Mouse (Mus musculus) cerebellum, adult 2 months (tissue): ENCODE measurements around the gene Surf2. TPM values are rescaled to one million over a fixed set of nuclear protein-coding genes. Genes with fewer than 3 reads are reported as not detected.

Source experiments
- DNase-seq, 2 experiments: peaks; one replicate each; pipeline ENCODE4 v3.0.0; 2021
- H3K27ac ChIP-seq: fragments of 200-500 bp; 2 replicates; pipeline ENCODE4 v1.5.1; 2012; ENCODE audit warnings: low read length, control low read depth, inconsistent platforms; ENCODE audit not compliant: insufficient read depth
- H3K27me3 ChIP-seq: fragments of 200-500 bp; 2 replicates; pipeline ENCODE4 v1.6.1; 2012; ENCODE audit warnings: inconsistent platforms, mild to moderate bottlenecking, low read length, moderate library complexity; ENCODE audit not compliant: control insufficient read depth, insufficient read depth
- H3K4me1 ChIP-seq: fragments of 200-500 bp; 2 replicates; pipeline ENCODE4 v1.6.1; 2011; ENCODE audit warnings: low read length; ENCODE audit not compliant: control insufficient read depth, insufficient read depth
- H3K4me3 ChIP-seq: fragments of 200-500 bp; replicated peaks from 2 replicates; pipeline ENCODE3; 2011; ENCODE audit warnings: mild to moderate bottlenecking, low read depth, low read length, control low read depth; ENCODE audit not compliant: insufficient read depth
- CTCF ChIP-seq: fragments of 200-500 bp; IDR thresholded peaks from 2 replicates; pipeline ENCODE4 v1.5.1; 2011; ENCODE audit warnings: low read depth, mild to moderate bottlenecking, control low read depth, low read length, moderate library complexity, borderline replicate concordance; ENCODE audit not compliant: insufficient read depth
- POLR2A ChIP-seq: fragments of 200-500 bp; IDR thresholded peaks from 2 replicates; pipeline ENCODE4 v1.6.1; 2011; ENCODE audit warnings: low read length, control low read depth, borderline replicate concordance; ENCODE audit not compliant: insufficient read depth
- WGBS: fragments of 180-500 bp; shearing (Covaris S2); methylation state at CpG from one replicate; pipeline ENCODE4 v1.1.7; 2018; 5-methylcytosine and 5-hydroxymethylcytosine counted together
- polyA plus RNA-seq: library from polyadenylated mRNA; depleted of rRNA; stranded (reverse); fragments of >200 nt; gene quantifications from 2 replicates; pipeline ENCODE4 v1.2.3, GENCODE M21; 2012

Surf2 gene
- polyA plus RNA-seq, 1 experiment: 60.9 TPM

DNA sequence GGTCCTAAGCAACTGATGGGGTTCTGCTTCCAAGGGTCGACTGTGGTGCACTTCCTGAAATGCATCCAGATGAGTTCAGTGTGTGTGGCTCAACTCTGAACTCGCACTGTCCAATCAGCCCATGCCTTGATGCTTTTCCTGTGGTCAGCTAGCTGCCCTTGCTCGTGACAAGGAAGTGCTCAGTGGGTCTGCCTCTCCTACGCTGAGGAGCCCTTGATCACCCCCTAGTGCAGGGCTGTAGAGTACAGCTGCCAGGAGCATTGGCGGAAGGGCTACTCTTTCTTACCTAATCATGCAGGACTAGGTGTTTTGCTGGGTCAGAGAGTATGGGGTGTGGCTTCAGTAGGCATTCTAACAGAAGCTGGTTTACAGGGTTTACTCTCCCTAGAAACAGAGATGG is 25.4 kb downstream of the Surf2 start:
- TF ChIP-seq POLR2A: no peak
- TF ChIP-seq CTCF: no peak
- no peaks in the 10 kb centered on the region for H3K4me1 ChIP-seq
- WGBS: 44% methylated on average over 5 of the region's 5 CpGs
- H3K27me3 ChIP-seq: no peaks in the 10 kb centered on the region
- DNase-seq: no peak
- H3K4me3 ChIP-seq: no peak overlapping the region
- H3K27ac ChIP-seq: no peak overlapping the region

DNA sequence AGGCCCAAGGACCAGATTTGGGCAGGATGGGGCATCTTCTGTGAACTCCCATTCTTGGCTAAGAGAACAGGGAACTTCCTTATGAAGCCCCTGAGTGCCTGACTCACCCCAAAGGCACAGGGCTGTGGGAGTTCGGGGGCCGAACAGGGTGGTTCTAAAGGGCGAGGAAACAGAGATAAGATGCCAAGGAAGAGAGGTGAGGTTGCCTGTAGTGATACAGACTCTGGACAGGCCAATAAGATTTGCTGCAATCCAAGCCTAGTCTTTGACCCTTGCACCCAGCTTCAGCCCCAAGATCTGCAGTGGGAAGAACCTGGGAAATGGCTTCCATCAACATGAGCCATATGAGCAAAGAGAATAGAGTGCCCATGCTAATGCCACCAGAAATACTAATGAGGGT is 27.1 kb downstream of the Surf2 start:
- Histone ChIP-seq H3K27me3 (no peaks in the 10 kb centered on the region), H3K27ac (no peak overlapping the region), H3K4me1 (no peaks in the 10 kb centered on the region), H3K4me3 (no peak overlapping the region)
- WGBS: 75% methylated on average over 3 of the region's 3 CpGs
- DNase-seq: no peak
- TF ChIP-seq CTCF (no peak), POLR2A (no peak)

DNA sequence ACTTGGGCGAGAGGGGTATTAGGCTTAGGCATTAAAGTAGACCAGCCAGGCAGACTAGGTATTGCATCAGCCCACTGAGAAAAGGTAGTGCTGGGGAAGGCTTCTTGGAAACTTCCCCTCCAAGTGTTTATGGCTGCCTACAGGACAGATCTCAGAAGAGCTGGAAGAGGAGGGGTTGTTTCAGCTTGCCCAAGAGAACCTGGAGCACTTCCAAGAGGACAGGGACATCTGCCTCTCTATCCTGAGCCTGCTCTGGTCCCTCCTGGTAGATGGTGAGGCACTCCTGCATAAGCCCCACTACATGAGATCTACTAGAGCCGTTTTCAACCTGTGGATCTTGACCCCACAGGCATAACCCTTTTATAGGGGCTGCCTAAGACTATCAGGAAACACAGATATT is 34.2 kb downstream of the Surf2 start:
- peak in 1 of 2 experiments; percentile 57 for DNase-seq
- H3K4me3 ChIP-seq: no peak overlapping the region
- no peak overlapping the region for H3K27ac ChIP-seq
- WGBS: 55% methylated on average over 2 of the region's 2 CpGs
- no peaks in the 10 kb centered on the region for H3K27me3 ChIP-seq
- H3K4me1 ChIP-seq: peaks cover 18% of the 10 kb centered on the region
- TF ChIP-seq POLR2A (no peak), CTCF (no peak)

DNA sequence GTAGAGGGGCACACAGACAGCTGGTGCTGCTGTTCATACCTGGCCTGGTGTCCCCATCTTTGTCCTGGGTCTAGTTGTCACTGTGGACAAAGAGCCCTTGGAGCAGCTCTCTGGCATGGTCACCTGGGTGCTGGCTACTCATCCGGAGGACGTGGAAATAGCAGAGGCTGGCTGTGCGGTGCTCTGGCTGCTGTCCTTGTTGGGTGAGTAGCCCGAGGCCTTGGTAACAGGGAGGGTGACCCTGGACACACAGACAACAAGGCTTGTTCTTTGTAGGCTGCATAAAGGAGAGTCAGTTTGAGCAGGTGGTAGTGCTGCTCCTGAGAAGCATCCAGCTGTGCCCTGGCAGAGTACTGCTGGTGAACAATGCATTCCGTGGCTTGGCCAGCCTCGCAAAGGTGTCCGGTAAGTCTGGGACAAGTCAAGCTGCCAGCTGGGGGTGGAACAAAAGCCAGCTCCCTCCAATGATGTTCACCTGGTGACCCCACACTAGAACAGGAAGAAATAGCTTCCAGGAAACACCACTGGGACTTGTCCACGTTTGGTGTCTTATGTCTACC is 35.3 kb downstream of the Surf2 start:
- H3K4me1 ChIP-seq: peaks cover 18% of the 10 kb centered on the region
- TF ChIP-seq POLR2A (no peak), CTCF (no peak)
- H3K27me3 ChIP-seq: no peaks in the 10 kb centered on the region
- WGBS: 25% methylated on average over 8 of the region's 8 CpGs
- H3K4me3 ChIP-seq: no peak overlapping the region
- H3K27ac ChIP-seq: no peak overlapping the region
- peak; percentile 44 to 55 for DNase-seq

DNA sequence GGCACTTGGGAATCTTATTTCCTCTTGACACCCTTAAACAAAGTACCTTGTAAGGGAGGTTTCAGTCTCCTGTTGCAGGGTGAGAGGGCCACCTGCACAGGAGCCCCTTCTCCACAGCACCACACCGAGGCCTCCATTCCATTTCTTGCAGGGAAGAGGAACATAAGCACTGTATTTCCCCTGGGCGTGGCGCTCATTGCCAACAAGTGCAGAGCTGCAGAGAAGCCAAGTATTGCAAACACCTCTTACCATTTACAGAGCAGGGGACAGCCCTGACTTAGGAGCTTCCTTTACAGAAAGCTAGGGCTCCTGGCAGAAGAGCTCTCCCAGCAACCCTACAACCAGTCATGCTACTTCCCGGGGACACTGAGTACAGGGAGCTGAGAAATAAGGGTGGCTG is 36.0 kb downstream of the Surf2 start:
- H3K27ac ChIP-seq: no peak overlapping the region
- TF ChIP-seq POLR2A (no peak), CTCF (no peak)

DNA sequence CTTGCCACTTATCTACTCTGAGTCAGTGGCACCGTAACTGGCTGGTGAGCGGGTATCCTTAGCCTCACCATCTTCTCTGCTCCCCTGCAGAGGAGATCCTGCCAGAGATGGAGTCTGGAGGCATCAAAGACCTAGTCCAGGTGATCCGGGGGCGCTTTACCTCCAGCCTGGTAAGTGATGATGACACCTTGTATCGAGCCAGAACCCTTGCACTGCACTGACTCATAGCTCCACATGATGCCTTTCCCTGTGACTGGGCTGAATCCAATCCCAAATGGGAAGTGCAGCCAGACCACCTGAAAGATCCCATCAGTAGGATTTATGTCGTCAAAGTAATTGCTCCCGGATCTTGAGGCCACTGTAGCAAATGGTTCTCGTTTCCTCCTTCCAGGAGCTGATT is 36.7 kb downstream of the Surf2 start:
- WGBS: 50% methylated on average over 8 of the region's 8 CpGs
- no peaks in the 10 kb centered on the region for H3K27me3 ChIP-seq
- peak; percentile 22 to 52 for DNase-seq
- no peak overlapping the region for H3K4me3 ChIP-seq
- no peak for TF ChIP-seq POLR2A
- no peak for TF ChIP-seq CTCF
- H3K4me1 ChIP-seq: peaks cover 18% of the 10 kb centered on the region
- no peak overlapping the region for H3K27ac ChIP-seq

More for the DNA sequence above, 36.0 kb downstream of the Surf2 start:
- Histone ChIP-seq H3K27me3 (no peaks in the 10 kb centered on the region), H3K4me3 (no peak overlapping the region), H3K4me1 (peaks cover 18% of the 10 kb centered on the region)
- DNase-seq: no peak
- 92% methylated on average over 4 of the region's 4 CpGs for WGBS

DNA sequence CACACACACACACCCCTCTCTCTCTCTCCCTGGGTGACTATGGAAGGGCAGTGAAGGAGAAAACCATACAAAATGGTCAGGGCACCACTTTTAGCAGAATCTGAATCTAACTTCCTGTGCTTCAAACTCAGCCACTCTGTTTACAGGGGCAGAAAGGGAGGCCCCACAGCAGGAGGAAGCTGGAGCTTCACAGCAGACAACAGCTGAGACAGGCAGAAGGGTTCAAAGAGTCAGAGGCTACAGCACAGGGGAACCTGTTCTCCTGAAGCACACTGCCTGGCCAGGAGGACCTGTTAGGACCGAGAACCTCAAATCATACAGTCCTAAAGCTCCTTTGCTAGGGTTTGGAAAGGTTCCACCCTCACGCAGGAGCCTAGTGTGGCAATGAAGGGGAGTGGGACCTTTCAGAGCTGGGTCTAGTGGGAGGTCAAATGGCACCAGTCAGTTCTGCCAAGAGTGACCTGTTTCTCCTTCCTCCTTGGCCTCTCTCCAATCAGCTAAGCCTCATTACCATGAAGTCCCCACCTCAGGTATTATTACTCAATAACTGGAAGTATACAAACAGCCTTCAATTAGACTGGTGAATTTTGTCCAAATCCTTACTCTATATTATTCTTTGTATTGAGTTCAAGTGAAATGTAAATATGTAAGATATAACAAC is 38.7 kb downstream of the Surf2 start:
- no peak for DNase-seq
- 88% methylated on average over 2 of the region's 2 CpGs for WGBS
- Histone ChIP-seq H3K27ac (no peak overlapping the region), H3K4me3 (no peak overlapping the region), H3K4me1 (peaks cover 18% of the 10 kb centered on the region), H3K27me3 (no peaks in the 10 kb centered on the region)
- TF ChIP-seq CTCF: no peak
- no peak for TF ChIP-seq POLR2A

DNA sequence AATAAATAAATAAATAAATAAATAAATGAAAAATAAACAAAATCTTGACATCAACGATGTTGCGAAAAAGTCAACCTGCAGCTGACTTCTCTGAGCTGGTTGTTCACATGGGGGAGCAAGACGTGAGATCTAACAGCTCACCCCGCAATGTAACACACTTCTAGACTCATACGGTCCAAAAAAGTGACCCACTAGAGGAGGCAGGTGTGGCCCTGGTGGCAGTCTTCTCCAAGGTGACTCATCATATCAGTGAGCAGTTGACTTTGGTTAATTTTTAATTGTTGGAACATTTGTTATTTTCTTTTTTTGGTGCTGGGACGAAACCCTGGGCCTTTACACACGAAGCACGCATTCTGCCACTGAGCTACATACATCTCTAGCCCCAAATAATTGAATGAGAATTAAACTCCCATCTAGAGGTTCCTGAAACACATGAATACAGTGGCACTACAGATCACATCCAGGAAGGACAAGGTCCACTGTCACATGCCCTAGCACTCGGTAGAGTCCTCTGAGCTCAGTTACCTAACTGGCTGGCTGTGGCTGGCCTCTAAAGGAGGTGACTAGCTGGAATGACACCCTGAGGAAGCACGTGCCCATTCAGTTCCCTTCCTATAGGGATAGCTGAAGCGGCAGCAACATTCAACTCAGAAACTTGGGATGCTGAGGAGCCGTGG is 40.8 kb downstream of the Surf2 start:
- WGBS: 95% methylated on average over 12 of the region's 12 CpGs
- DNase-seq: no peak
- peaks cover 8% of the 10 kb centered on the region; the same call in 1 of the 2 replicates for H3K4me1 ChIP-seq
- TF ChIP-seq CTCF: no peak
- no peak for TF ChIP-seq POLR2A
- H3K27me3 ChIP-seq: no peaks in the 10 kb centered on the region
- H3K27ac ChIP-seq: no peak overlapping the region
- H3K4me3 ChIP-seq: no peak overlapping the region
